Mouse (Mus musculus) lung, adult 2 months (tissue): ENCODE measurements around the gene Teddm1a.

ENCODE experiments used
- CTCF ChIP-seq: fragments of 200-500 bp; IDR thresholded peaks from 2 replicates; pipeline ENCODE4 v1.5.1; 2011; ENCODE audit warnings: mild to moderate bottlenecking, low read length, control low read depth; ENCODE audit not compliant: insufficient read depth
- POLR2A ChIP-seq: fragments of 200-500 bp; IDR thresholded peaks from 2 replicates; pipeline ENCODE4 v1.6.1; 2011; ENCODE audit warnings: low read depth, mild to moderate bottlenecking, control low read depth, low read length, borderline replicate concordance; ENCODE audit errors: extremely low read depth

DNA sequence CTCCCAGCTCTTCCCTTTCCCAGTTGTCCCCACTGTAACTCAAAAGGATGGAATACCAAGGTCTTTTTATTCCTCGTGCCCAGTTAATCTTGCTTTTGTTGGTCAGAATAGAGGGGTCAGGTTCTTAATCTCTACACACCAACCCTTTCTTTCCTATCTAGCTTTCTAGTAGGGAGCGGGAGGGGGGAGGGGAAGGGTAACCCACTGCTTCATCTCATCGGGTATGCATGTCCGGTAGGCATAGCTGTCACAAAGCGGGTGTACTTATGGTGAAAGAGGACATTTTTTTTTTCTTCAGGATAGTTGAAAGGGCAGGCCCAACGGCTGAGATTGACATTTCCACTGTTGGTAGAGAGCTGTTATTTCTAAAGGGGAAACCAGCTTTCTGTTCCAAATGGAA lies 16.7 kb downstream of the Teddm1a start:
- no peak for TF ChIP-seq CTCF
- no peak for TF ChIP-seq POLR2A
